24 mouse cellular contexts compared by ENCODE assay signal in genomic region chr19:56470286-56471020, GRCm38 (mm10). TPM values are rescaled to one million over a fixed set of nuclear protein-coding genes. Genes with fewer than 3 reads are reported as not detected.
"Had no signal": no experiment of that assay in that cellular context is flagged by ENCODE, and none has a peak within 500 bp of the region (broad histone marks: within the 10 kb centered on the region; RNA-seq: fewer than 3 reads in every experiment).

No protein-coding gene starts in this region.

- H3K4me2 ChIP-seq: intestine, embryonic 15.5 days; kidney, embryonic 15.5 days; limb, embryonic 12.5 days; limb, embryonic 15.5 days; liver, embryonic 11.5 days; lung, embryonic 14.5 days; midbrain, embryonic 12.5 days; neural tube, embryonic 12.5 days; neural tube, embryonic 15.5 days; stomach, embryonic 15.5 days had no signal

- H3K27me3 ChIP-seq: intestine, embryonic 15.5 days; limb, embryonic 15.5 days; midbrain, embryonic 12.5 days; neural tube, embryonic 12.5 days; neural tube, embryonic 15.5 days; stomach, embryonic 15.5 days had no signal

- H3K9ac ChIP-seq: intestine, embryonic 15.5 days; kidney, embryonic 15.5 days; limb, embryonic 12.5 days; limb, embryonic 15.5 days; liver, embryonic 14.5 days; liver, postnatal 0 days; lung, embryonic 14.5 days; midbrain, embryonic 12.5 days; neural tube, embryonic 12.5 days; neural tube, embryonic 15.5 days; stomach, embryonic 15.5 days had no signal

- H3K9me3 ChIP-seq: intestine, embryonic 15.5 days; kidney, embryonic 15.5 days; limb, embryonic 12.5 days; limb, embryonic 15.5 days; megakaryocyte, embryonic 14.5 days; midbrain, embryonic 12.5 days; neural tube, embryonic 12.5 days; neural tube, embryonic 15.5 days; stomach, embryonic 15.5 days had no signal

- H3K4me3 ChIP-seq: intestine, embryonic 15.5 days; kidney, embryonic 15.5 days; limb, embryonic 12.5 days; limb, embryonic 15.5 days; megakaryocyte, embryonic 14.5 days; midbrain, embryonic 12.5 days; neural tube, embryonic 12.5 days; neural tube, embryonic 15.5 days; stomach, embryonic 15.5 days had no signal

- H3K36me3 ChIP-seq: intestine, embryonic 15.5 days; kidney, embryonic 15.5 days; limb, embryonic 12.5 days; limb, embryonic 15.5 days; midbrain, embryonic 12.5 days; neural tube, embryonic 12.5 days; neural tube, embryonic 15.5 days; stomach, embryonic 15.5 days had no signal

- ATAC-seq: intestine, embryonic 15.5 days; liver, postnatal 0 days; lung, postnatal 0 days; midbrain, embryonic 16.5 days had no signal

- H3K4me1 ChIP-seq: intestine, embryonic 15.5 days; neural tube, embryonic 12.5 days had no signal

- H3K27ac ChIP-seq: intestine, embryonic 15.5 days; kidney, embryonic 15.5 days; limb, embryonic 12.5 days; limb, embryonic 15.5 days; liver, embryonic 14.5 days; macrophage; midbrain, embryonic 12.5 days; neural tube, embryonic 12.5 days; neural tube, embryonic 15.5 days; stomach, embryonic 15.5 days had no signal

- DNase-seq: kidney, adult 11 months; kidney, adult 8-10 months; kidney, postnatal 10 days; kidney, postnatal 36 days; left cerebral cortex, postnatal 4 days; liver, postnatal 0 days; lung, embryonic 14.5 days; right cerebral cortex, postnatal 14 days; right cerebral cortex, postnatal 4 days; thymus, postnatal 25 days had no signal

RNA-seq across cellular contexts. Expression of gene Plekhs1, which starts 9.0 kb away (rescaled TPM):
- polyA plus RNA-seq: limb, embryonic 15.5 days; liver, embryonic 11.5 days; liver, postnatal 0 days; macrophage had no signal
